18 mouse cellular contexts compared by ENCODE assay signal in genomic region chr1:183382621-183383020, GRCm38 (mm10). TPM values are rescaled to one million over a fixed set of nuclear protein-coding genes. Genes with fewer than 3 reads are reported as not detected.
A peak's percentile ranks its signal among the peaks of the same experiment; 100 is the strongest.
DNase-seq lines count a peak whose midpoint lies in the region; TF ChIP-seq lines count a peak whose summit lies in the region.
"Had no signal": no experiment of that assay in that cellular context is flagged by ENCODE, and none has a peak within 500 bp of the region (broad histone marks: within the 10 kb centered on the region; RNA-seq: fewer than 3 reads in every experiment).

No protein-coding gene starts in this region.

- no peak overlapping the region for H3K9ac ChIP-seq in liver, adult 2 months (ENCODE audit: low read depth, low read length)

- H3K79me2 ChIP-seq in liver, adult 2 months (ENCODE audit: control insufficient read depth, insufficient read depth, low read length) = no peaks in the 10 kb centered on the region

- H3K27me3 ChIP-seq in liver, adult 2 months (ENCODE audit: control insufficient read depth, insufficient read depth, low read length) = no peaks in the 10 kb centered on the region
- H3K27me3 ChIP-seq: CH12.LX had no signal

- WGBS in liver, adult 2 months = 27% methylated on average over 2 of the region's 2 CpGs

- DNase-seq in liver, adult 2 months (ENCODE audit: extremely low read depth, low read depth, low spot score) = peak; percentile 97
- no peak for DNase-seq in liver
- DNase-seq: adrenal gland, adult 2 months; adrenal gland, adult 8-10 months; adrenal gland, postnatal 10 days; adrenal gland, postnatal 14 days; adrenal gland, postnatal 25 days; adrenal gland, postnatal 36 days; B cell, adult 2 months; cerebellum, adult 11 months; cerebellum, adult 11-12 months; cerebellum, adult 18-20 months; cerebellum, adult 2 months had no signal

- TF ChIP-seq POLR2A in liver, adult 2 months (IDR thresholded peaks at IDR 0.05; ENCODE audit: extremely low read depth, insufficient read depth, low read length) = no peak

- H3K4me3 ChIP-seq in liver, adult 2 months (ENCODE audit: insufficient read depth, low read depth, low read length) = no peak overlapping the region

- no peaks in the 10 kb centered on the region for H3K36me3 ChIP-seq in liver, adult 2 months (ENCODE audit: control insufficient read depth, insufficient read depth, low read length)
- H3K36me3 ChIP-seq: G1E had no signal

- peaks cover 22% of the 10 kb centered on the region for H3K4me1 ChIP-seq in liver, adult 2 months (ENCODE audit: control insufficient read depth, insufficient read depth, low read length)

- peak overlapping the region; percentile 80 for H3K27ac ChIP-seq in liver, adult 2 months (replicated peaks; ENCODE audit: insufficient read depth, low read depth, low read length)

- no peak for TF ChIP-seq CTCF in liver, adult 2 months (IDR thresholded peaks at IDR 0.05; ENCODE audit: low read depth, low read length)

RNA-seq across cellular contexts. Expression of gene Taf1a, which starts 6.2 kb away (rescaled TPM):
- 6.7 and 7.7 TPM in 2 replicates for total RNA-seq in liver, adult 2 months (2014; rRNA removed)
- 1.9 and 3.3 TPM in 2 replicates for polyA plus RNA-seq in liver, adult 2 months (2012; rRNA removed)

RNA-seq across cellular contexts. Expression of gene Mia3, which starts 13.3 kb away (rescaled TPM):
- 213 and 348 TPM in 2 replicates for total RNA-seq in liver, adult 2 months (2014; rRNA removed)
- polyA plus RNA-seq in liver, adult 2 months (2012; rRNA removed) = 113 and 118 TPM in 2 replicates

RNA-seq across cellular contexts. Expression of gene Hhipl2, which starts 35.4 kb away (rescaled TPM):
- 0.18 and 2.1 TPM in 2 replicates for total RNA-seq in liver, adult 2 months (2014; rRNA removed)
- 0.10 and 1.9 TPM in 2 replicates for polyA plus RNA-seq in liver, adult 2 months (2012; rRNA removed)
- total RNA-seq: adrenal gland, adult 18-20 months; adrenal gland, adult 2 months; adrenal gland, adult 8-10 months; adrenal gland, postnatal 10 days; adrenal gland, postnatal 14 days; adrenal gland, postnatal 25 days; adrenal gland, postnatal 36 days; CH12.LX had no signal
- polyA plus RNA-seq: activated CD4-positive, CD25-positive, alpha-beta regulatory T cell, adult 4 months; CD4-positive, CD25-positive, alpha-beta regulatory T cell, adult 4 months had no signal
